Mouse (Mus musculus) brain, embryonic 14.5 days (tissue): ENCODE measurements at regions not wholly inside any gene's neighbourhood (a gene's known extent, or its start where the extent isn't known, plus 50 kb on each side); places are given as distances from the start of the nearest gene placed in this dataset.

Experiments
- CTCF ChIP-seq: fragments of 200-500 bp; IDR thresholded peaks from 2 replicates; pipeline ENCODE4 v1.5.1; 2012; ENCODE audit warnings: inconsistent platforms, mild to moderate bottlenecking, moderate library complexity, borderline replicate concordance; ENCODE audit not compliant: insufficient read depth, insufficient read length; ENCODE audit errors: extremely low read depth
- POLR2A ChIP-seq: fragments of 200-500 bp; IDR thresholded peaks from 2 replicates; pipeline ENCODE4 v1.6.1; 2012; ENCODE audit warnings: mild to moderate bottlenecking, inconsistent platforms, borderline replicate concordance; ENCODE audit not compliant: poor library complexity, insufficient read depth, insufficient read length, severe bottlenecking; ENCODE audit errors: extremely low read depth

- TF ChIP-seq POLR2A, result no peak
- TF ChIP-seq CTCF, result no peak
Observed at GRCm38 (mm10) chr5:133453349-133454049, 646.0 kb upstream of the Castor2 start.
